Mouse (Mus musculus): Measurements from ENCODE around the gene Dpf3. TPM values are rescaled to one million over a fixed set of nuclear protein-coding genes. Genes with fewer than 3 reads are reported as not detected.

The Dpf3 gene
- polyA plus RNA-seq, 1 experiment from 2014 or later: 19.2 TPM

- H3K27ac ChIP-seq (ENCODE audit: low read length): no peak overlapping the region
- ATAC-seq (replicated peaks; ENCODE audit: extremely low read depth, insufficient read depth, low FRiP score): no peak
- no peaks in the 10 kb centered on the region for H3K36me3 ChIP-seq (ENCODE audit: control insufficient read depth, insufficient read depth)
- no peak overlapping the region for H3K4me2 ChIP-seq (ENCODE audit: low read depth, low read length)
- H3K4me1 ChIP-seq (ENCODE audit: control insufficient read depth, insufficient read depth, low read length): peaks cover 2% of the 10 kb centered on the region; the same call in 1 of the 2 replicates
- H3K9me3 ChIP-seq (replicated peaks; ENCODE audit: control insufficient read depth, low read length): peaks cover 6% of the 10 kb centered on the region
- H3K9ac ChIP-seq (ENCODE audit: low read length): no peak overlapping the region
- 75% methylated on average over 9 of the region's 9 CpGs for WGBS
- no peak overlapping the region for H3K4me3 ChIP-seq (ENCODE audit: low read length)
- no peaks in the 10 kb centered on the region for H3K27me3 ChIP-seq (ENCODE audit: control insufficient read depth, insufficient read depth, low read length)
Measured at GRCm38 (mm10) chr12:83494196-83494595, 6.7 kb upstream of the Dpf3 start.

- Histone ChIP-seq H3K4me1 (ENCODE audit: control insufficient read depth, insufficient read depth, low read length) (peaks cover 7% of the 10 kb centered on the region; the same call in 1 of the 2 replicates), H3K4me2 (ENCODE audit: low read depth, low read length) (no peak overlapping the region), H3K9ac (ENCODE audit: low read length) (no peak overlapping the region), H3K27ac (ENCODE audit: low read length) (no peak overlapping the region), H3K9me3 (replicated peaks; ENCODE audit: control insufficient read depth, low read length) (peaks cover 6% of the 10 kb centered on the region), H3K36me3 (ENCODE audit: control insufficient read depth, insufficient read depth) (no peaks in the 10 kb centered on the region), H3K27me3 (ENCODE audit: control insufficient read depth, insufficient read depth, low read length) (no peaks in the 10 kb centered on the region), H3K4me3 (ENCODE audit: low read length) (no peak overlapping the region)
- WGBS: 50% methylated on average over 3 of the region's 3 CpGs
- ATAC-seq (replicated peaks; ENCODE audit: extremely low read depth, insufficient read depth, low FRiP score): no peak
Measured at GRCm38 (mm10) chr12:83492808-83493207, 5.3 kb upstream of the Dpf3 start.

- Histone ChIP-seq H3K4me2 (ENCODE audit: low read depth, low read length) (no peak overlapping the region), H3K9ac (ENCODE audit: low read length) (no peak overlapping the region), H3K4me1 (ENCODE audit: control insufficient read depth, insufficient read depth, low read length) (peaks cover 7% of the 10 kb centered on the region; the same call in 1 of the 2 replicates), H3K4me3 (ENCODE audit: low read length) (no peak overlapping the region), H3K27me3 (ENCODE audit: control insufficient read depth, insufficient read depth, low read length) (no peaks in the 10 kb centered on the region), H3K27ac (ENCODE audit: low read length) (no peak overlapping the region), H3K36me3 (ENCODE audit: control insufficient read depth, insufficient read depth) (no peaks in the 10 kb centered on the region), H3K9me3 (replicated peaks; ENCODE audit: control insufficient read depth, low read length) (peaks cover 6% of the 10 kb centered on the region)
- WGBS: 58% methylated on average over 1 of the region's 1 CpGs
- no peak for ATAC-seq (replicated peaks; ENCODE audit: extremely low read depth, insufficient read depth, low FRiP score)
Measured at GRCm38 (mm10) chr12:83491609-83492008, 4.1 kb upstream of the Dpf3 start.

GRCm38 (mm10) chr12:83489748-83490147 is 2.2 kb upstream of the Dpf3 start:
- 43% methylated on average over 2 of the region's 2 CpGs for whole genome bisulfite sequencing
- H3K4me2 ChIP-seq (ENCODE audit: low read depth, low read length): no peak overlapping the region
- no peak for ATAC-seq (replicated peaks; ENCODE audit: extremely low read depth, insufficient read depth, low FRiP score)

GRCm38 (mm10) chr12:83488211-83488941 is 860 bp upstream of the Dpf3 start:
- peak overlapping the region; percentile 72 for H3K4me2 ChIP-seq (ENCODE audit: low read depth, low read length)
- ATAC-seq (replicated peaks; ENCODE audit: extremely low read depth, insufficient read depth, low FRiP score): no peak
- H3K9ac ChIP-seq (ENCODE audit: low read length): peak overlapping the region; percentile 41
- H3K27me3 ChIP-seq (ENCODE audit: control insufficient read depth, insufficient read depth, low read length): no peaks in the 10 kb centered on the region
- H3K4me1 ChIP-seq (ENCODE audit: control insufficient read depth, insufficient read depth, low read length): peaks cover 23% of the 10 kb centered on the region
- peak overlapping the region; percentile 69 for H3K4me3 ChIP-seq (ENCODE audit: low read length)
- WGBS: under 1% methylated on average over 29 of the region's 29 CpGs
- H3K9me3 ChIP-seq (replicated peaks; ENCODE audit: control insufficient read depth, low read length): peaks cover 6% of the 10 kb centered on the region
- H3K27ac ChIP-seq (ENCODE audit: low read length): peak overlapping the region; percentile 81
- no peaks in the 10 kb centered on the region for H3K36me3 ChIP-seq (ENCODE audit: control insufficient read depth, insufficient read depth)

More at GRCm38 (mm10) chr12:83489748-83490147, 2.2 kb upstream of the Dpf3 start:
- Histone ChIP-seq H3K27ac (ENCODE audit: low read length) (no peak overlapping the region), H3K4me1 (ENCODE audit: control insufficient read depth, insufficient read depth, low read length) (peaks cover 14% of the 10 kb centered on the region), H3K36me3 (ENCODE audit: control insufficient read depth, insufficient read depth) (no peaks in the 10 kb centered on the region), H3K9me3 (replicated peaks; ENCODE audit: control insufficient read depth, low read length) (peaks cover 6% of the 10 kb centered on the region), H3K9ac (ENCODE audit: low read length) (no peak overlapping the region), H3K4me3 (ENCODE audit: low read length) (no peak overlapping the region), H3K27me3 (ENCODE audit: control insufficient read depth, insufficient read depth, low read length) (no peaks in the 10 kb centered on the region)

- Histone ChIP-seq H3K4me2 (ENCODE audit: low read depth, low read length) (peak overlapping the region; percentile 72), H3K36me3 (ENCODE audit: control insufficient read depth, insufficient read depth) (no peaks in the 10 kb centered on the region), H3K27me3 (ENCODE audit: control insufficient read depth, insufficient read depth, low read length) (no peaks in the 10 kb centered on the region), H3K9me3 (replicated peaks; ENCODE audit: control insufficient read depth, low read length) (peaks cover 6% of the 10 kb centered on the region), H3K4me1 (ENCODE audit: control insufficient read depth, insufficient read depth, low read length) (peaks cover 27% of the 10 kb centered on the region), H3K9ac (ENCODE audit: low read length) (peak overlapping the region; percentile 84), H3K4me3 (ENCODE audit: low read length) (peak overlapping the region; percentile 69), H3K27ac (ENCODE audit: low read length) (peak overlapping the region; percentile 88)
- ATAC-seq (replicated peaks; ENCODE audit: extremely low read depth, insufficient read depth, low FRiP score): peak; percentile 49
- WGBS: under 1% methylated on average over 73 of the region's 73 CpGs
Measured at GRCm38 (mm10) chr12:83486671-83487461, 650 bp downstream of the Dpf3 start.

GRCm38 (mm10) chr12:83485911-83486670 is 1.4 kb downstream of the Dpf3 start:
- peaks cover 31% of the 10 kb centered on the region for H3K4me1 ChIP-seq (ENCODE audit: control insufficient read depth, insufficient read depth, low read length)
- no peak for ATAC-seq (replicated peaks; ENCODE audit: extremely low read depth, insufficient read depth, low FRiP score)
- no peaks in the 10 kb centered on the region for H3K27me3 ChIP-seq (ENCODE audit: control insufficient read depth, insufficient read depth, low read length)
- peak overlapping the region; percentile 72 for H3K4me2 ChIP-seq (ENCODE audit: low read depth, low read length)
- WGBS: under 1% methylated on average over 53 of the region's 53 CpGs
- H3K36me3 ChIP-seq (ENCODE audit: control insufficient read depth, insufficient read depth): no peaks in the 10 kb centered on the region
- H3K4me3 ChIP-seq (ENCODE audit: low read length): peak overlapping the region; percentile 69
- peaks cover under 1% of the 10 kb centered on the region; the same call in 1 of the 2 replicates for H3K9me3 ChIP-seq (replicated peaks; ENCODE audit: control insufficient read depth, low read length)
- peak overlapping the region; percentile 84 for H3K9ac ChIP-seq (ENCODE audit: low read length)
- peak overlapping the region; percentile 88 for H3K27ac ChIP-seq (ENCODE audit: low read length)

- Histone ChIP-seq H3K27me3 (ENCODE audit: control insufficient read depth, insufficient read depth, low read length) (no peaks in the 10 kb centered on the region), H3K9ac (ENCODE audit: low read length) (peak overlapping the region; percentile 84), H3K4me2 (ENCODE audit: low read depth, low read length) (peak overlapping the region; percentile 72), H3K36me3 (ENCODE audit: control insufficient read depth, insufficient read depth) (no peaks in the 10 kb centered on the region), H3K4me3 (ENCODE audit: low read length) (peak overlapping the region; percentile 69), H3K9me3 (replicated peaks; ENCODE audit: control insufficient read depth, low read length) (no peaks in the 10 kb centered on the region), H3K4me1 (ENCODE audit: control insufficient read depth, insufficient read depth, low read length) (peaks cover 31% of the 10 kb centered on the region), H3K27ac (ENCODE audit: low read length) (peak overlapping the region; percentile 79)
- no peak for ATAC-seq (replicated peaks; ENCODE audit: extremely low read depth, insufficient read depth, low FRiP score)
- WGBS: 5% methylated on average over 24 of the region's 24 CpGs
Measured at GRCm38 (mm10) chr12:83484855-83485745, 2.4 kb downstream of the Dpf3 start.
